Mouse (Mus musculus): ENCODE results near the gene Sp1.

Sp1 gene

DNA sequence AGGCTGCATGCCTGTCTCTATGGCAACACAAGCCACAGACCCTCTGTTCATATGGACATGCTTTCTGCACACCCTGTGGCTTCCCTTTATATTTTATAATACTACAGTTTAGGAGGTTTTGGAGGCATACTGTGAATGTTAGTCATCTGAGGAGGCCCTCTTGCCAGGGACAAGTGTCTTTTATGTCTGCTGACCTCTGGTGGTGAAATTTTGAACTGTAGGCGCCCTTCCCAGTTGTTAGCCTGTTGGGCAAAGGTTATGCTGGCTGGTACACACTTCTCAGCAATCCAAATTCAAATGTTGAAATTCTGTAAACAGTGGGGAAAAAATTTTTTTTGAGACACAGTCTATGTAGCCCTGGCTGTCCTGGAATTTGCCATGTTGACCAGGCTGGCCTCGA, 36.5 kb downstream of the Sp1 start:
- DNase-seq = peak; percentile 82 to 84

DNA sequence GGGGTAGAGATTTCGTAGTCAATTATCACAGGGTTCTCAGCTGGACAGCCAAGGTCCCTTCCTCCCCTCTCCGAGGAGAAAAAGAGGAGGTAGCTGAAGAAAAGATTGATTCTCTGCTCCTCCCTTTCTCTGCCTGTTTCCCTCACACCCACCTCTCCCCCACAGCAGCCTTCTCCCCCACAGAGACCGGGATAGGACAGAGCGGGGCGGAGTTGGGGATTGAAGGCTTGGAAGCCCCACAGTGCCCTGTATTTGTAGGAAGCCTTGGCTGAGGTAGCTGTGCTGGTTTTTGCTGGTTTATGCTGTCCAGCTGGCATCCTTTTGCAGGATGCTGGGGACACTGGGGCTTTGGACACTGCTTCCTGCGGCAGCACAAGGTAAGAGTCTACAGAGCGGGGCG, 39.2 kb downstream of the Sp1 start, which contains the start of gene Amhr2:
Gene Amhr2, plus strand, starts transcription at position 222 of the 400 bp plus-strand sequence.
- DNase-seq = no peak

DNA sequence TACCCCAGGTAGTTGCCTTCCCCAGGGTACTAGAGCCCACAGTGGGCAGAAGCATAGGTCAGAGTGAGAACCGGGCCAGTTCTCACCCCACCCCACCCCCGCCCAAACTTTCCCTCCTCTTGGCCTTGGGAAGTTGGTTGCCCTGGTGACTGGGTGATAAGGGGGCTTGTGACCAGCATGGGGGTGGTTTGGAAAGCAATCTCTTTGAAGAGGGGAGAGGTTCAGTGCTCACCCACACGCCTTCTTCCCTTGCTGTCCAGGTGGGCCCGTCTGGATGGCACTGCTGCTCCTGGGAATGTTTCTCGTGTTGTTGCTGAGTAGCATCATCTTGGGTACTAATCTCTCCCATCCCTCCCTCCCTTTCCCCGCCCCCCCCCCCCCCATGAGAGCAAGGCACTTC, 40.5 kb downstream of the Sp1 start:
- DNase-seq = no peak

GRCm38 (mm10) chr15:102449366-102449765, 43.4 kb downstream of the Sp1 start:
- no peak for DNase-seq

DNA sequence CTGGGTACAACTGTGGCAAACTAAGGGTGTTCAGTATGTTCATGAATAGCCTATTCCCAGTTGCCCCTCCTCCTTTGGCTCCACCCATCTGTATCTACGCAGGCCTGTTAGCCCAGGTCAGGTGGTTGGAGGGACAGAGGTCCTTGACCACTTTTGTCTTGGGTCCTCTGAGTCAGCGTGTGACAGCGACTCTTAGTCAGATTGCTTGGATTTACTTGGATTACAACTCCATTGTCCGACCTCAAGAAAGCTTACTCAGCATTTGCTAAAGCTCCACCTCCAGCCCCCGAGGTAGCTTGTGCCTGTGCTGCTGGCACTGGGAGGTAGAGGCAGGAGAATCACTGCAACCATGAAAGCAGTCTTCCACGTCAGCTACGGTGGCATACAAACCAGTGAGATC, 45.0 kb downstream of the Sp1 start:
- DNase-seq = peak; percentile 59 to 73

- DNase-seq = peak; percentile 43 to 57
These were observed 45.9 kb downstream of the Sp1 start for GRCm38 (mm10) chr15:102451666-102452430.

DNA sequence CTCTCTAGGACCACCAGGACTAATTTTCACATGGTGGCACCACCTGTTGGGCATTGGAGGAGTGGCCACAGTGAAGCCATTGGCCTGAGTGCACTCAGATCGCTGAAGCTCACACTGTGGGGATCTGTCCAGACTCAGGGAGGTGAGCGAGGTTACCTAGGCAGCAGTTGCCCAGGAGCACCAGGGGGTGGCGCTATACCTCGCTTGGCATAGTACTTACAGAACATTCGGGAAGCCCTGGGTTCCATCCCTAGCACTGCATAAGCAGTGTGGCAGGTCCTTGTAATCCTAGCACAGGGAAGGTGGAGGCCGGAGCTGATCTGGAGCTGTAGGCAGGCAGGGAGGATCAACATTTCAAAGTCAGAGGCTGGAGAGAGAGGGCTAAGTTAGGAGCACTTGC, 50.0 kb downstream of the Sp1 start:
- DNase-seq = no peak

DNA sequence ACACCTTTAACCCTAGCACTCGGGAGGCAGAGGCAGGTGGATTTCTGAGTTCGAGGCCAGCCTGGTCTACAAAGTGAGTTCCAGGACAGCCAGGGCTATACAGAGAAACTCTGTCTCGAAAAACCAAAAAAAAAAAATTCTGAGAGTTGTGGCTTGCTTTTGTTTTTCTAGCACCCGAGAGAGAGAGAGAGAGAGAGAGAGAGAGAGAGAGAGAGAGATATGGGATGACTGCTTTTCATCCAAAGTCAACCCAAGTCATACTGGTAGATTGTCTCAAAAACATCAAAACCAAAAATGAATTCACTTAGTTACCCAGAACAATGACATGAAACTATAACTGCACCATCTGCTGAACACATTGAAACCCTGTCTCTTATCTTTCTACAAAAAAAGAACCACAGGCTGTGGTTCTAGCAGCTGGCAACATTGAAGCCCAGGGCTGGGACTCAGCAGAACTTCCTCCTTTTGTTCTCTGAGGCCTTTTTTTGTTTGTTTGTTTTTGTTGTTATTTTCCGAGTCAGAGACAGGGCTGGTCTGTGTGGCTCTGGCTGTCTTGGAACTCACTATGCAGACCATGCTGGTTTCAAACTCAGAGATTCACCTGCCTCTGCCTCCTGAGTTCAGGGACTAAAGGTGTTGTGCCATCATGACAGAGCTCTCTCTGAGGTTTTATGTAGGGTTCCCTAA, 52.2 kb downstream of the Sp1 start:
- no peak for DNase-seq

- peak; percentile 97 to 98 for DNase-seq
These were observed 53.0 kb downstream of the Sp1 start, which contains the start of gene Prr13 for GRCm38 (mm10) chr15:102458904-102459317. Gene Prr13, plus strand, starts transcription at chr15:102459028.

- no peak for DNase-seq
These were observed 53.4 kb downstream of the Sp1 start for GRCm38 (mm10) chr15:102459381-102459780.

DNA sequence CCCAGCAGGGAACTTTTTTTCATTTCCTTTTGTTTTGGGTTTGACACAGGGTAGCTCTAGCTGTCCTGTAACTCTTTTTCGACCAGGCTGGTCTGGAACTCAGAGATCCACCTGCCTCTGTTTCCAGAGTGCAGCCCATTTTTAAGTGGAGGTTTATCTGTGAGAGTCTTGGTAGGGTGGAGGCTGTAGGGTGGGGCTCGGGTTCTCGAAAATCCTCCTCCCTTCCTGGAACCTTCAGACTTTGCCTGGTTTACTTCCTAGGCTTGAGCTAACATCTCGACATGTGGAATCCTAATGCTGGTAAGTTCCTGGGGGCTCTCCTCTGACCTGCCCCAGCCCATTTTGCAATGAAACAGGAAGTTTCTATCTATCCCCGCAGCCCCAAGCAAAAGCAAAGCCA, 53.9 kb downstream of the Sp1 start:
- no peak for DNase-seq

GRCm38 (mm10) chr15:102460409-102460808, 54.5 kb downstream of the Sp1 start:
- no peak for DNase-seq

GRCm38 (mm10) chr15:102460971-102461370, 55.0 kb downstream of the Sp1 start:
- DNase-seq = no peak

DNA sequence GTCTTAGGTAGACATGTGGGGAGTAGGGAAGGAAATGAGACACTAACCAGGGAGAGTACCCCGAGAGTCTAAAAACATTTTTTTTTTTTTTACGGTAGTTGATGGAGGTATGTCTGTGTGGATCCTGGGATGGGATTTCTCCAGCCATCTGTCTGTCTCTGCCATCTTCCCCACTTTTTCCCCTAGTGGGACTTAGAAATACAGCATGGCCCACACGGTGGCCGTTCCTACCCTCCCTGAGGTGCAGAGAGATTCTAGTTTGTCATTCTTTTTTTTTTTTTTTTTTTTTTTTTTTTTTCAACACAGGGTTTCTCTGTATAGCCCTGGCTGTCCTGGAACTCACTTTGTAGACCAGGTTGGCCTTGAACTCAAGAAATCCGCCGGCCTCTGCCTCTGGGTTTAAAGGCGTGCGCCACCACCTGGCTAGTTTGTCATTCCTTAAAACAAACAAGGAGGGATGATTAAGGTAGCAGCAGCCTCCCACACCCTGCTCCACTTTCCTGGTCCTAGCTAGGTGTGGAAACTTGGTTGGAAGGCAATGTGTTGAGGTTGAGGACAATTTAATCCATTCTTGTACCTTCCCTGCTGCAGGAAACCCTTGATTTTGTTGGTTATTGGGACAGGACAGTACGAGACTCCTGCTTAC, 55.6 kb downstream of the Sp1 start:
- DNase-seq = no peak

- no peak for DNase-seq
These were observed 57.7 kb downstream of the Sp1 start for GRCm38 (mm10) chr15:102463666-102464065.

- DNase-seq = no peak
These were observed 62.9 kb downstream of the Sp1 start for GRCm38 (mm10) chr15:102468675-102469370.

DNA sequence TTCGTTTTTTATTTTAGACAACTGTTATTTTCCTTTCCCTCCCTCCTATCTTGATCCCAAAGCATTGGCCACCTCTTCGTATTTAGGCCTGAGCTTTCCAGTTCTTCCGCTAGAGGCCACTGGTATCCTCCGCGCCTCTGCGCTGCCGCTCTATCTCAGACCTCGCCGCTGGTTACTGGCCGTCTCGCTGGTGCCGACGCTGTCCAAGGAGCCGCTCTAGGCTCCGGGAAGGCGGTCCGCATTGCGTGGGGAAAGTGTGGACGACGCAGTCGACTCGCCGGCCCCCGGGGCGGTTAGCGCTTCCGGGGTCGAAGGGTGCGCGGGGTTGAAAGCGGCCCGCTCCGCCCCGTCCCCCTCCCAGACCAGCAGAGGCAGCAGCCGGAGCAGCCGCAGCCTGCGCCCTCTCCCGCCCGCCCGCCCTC, 64.3 kb downstream of the Sp1 start, which contains the start of gene Pcbp2:
Gene Pcbp2, plus strand, starts transcription at position 357 of the 422 bp plus-strand sequence.
- peak; percentile 97 to 98 for DNase-seq

- DNase-seq = peak; percentile 78 to 83
These were observed 64.8 kb downstream of the Sp1 start for GRCm38 (mm10) chr15:102470605-102471294.

GRCm38 (mm10) chr15:102471295-102471645, 65.3 kb downstream of the Sp1 start:
- no peak for DNase-seq

- no peak for DNase-seq
These were observed 65.8 kb downstream of the Sp1 start for GRCm38 (mm10) chr15:102471727-102472126.

DNA sequence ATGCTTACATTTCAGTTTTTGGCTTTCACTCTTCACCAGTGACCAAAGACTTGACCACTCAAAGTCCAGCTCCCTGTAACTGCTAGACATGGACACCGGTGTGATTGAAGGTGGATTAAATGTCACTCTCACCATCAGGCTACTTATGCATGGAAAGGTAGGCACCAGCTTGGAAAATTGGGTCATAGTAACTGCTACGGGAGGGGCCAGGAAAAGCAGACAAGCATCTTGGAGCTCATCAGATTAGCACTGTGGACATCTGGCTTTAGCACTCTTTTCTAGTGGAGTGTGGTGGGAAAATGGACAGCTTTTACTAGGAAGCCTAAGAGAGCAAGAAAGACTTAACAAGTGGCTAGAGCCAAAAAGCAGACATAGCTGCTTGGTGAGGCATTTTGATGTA, 67.3 kb downstream of the Sp1 start:
- no peak for DNase-seq

- no peak for DNase-seq
These were observed 68.6 kb downstream of the Sp1 start for GRCm38 (mm10) chr15:102474520-102474919.
